Mouse (Mus musculus) macrophage (primary cell): ENCODE measurements around the gene Kctd2. TPM values are rescaled to one million over a fixed set of nuclear protein-coding genes. Genes with fewer than 3 reads are reported as not detected.

Source experiments
- H3K27ac ChIP-seq: fragments of 350-480 bp; formaldehyde crosslinking; 2 replicates; pipeline ENCODE4 v1.9.0; 2021
- H3K36me3 ChIP-seq: fragments of 350-480 bp; formaldehyde crosslinking; 2 replicates; pipeline ENCODE4 v1.9.0; 2021; ENCODE audit errors: inconsistent target
- H3K4me3 ChIP-seq: fragments of 350-480 bp; formaldehyde crosslinking; 2 replicates; pipeline ENCODE4 v1.9.0; 2021; ENCODE audit errors: inconsistent target
- H3K79me2 ChIP-seq: fragments of 350-480 bp; formaldehyde crosslinking; 2 replicates; pipeline ENCODE4 v1.9.0; 2021; ENCODE audit errors: inconsistent target
- WGBS: methylation state at CpG from one replicate; pipeline ENCODE4 v1.1.7; 2026; ENCODE audit warnings: inconsistent platforms; ENCODE audit not compliant: missing documents; 5-methylcytosine and 5-hydroxymethylcytosine counted together
- polyA plus RNA-seq: library from polyadenylated mRNA; stranded (reverse); fragments of 250-400 nt; gene quantifications from 3 replicates; pipeline ENCODE4 v1.2.4, GENCODE M21; 2018; ENCODE audit warnings: inconsistent platforms
- total RNA-seq, 78 experiments: library from RNA; depleted of rRNA; stranded (reverse); fragments of 250-400 nt; gene quantifications; 1 replicate in 9 of 78; 2 replicates in 24 of 78; 3 replicates in 43 of 78; 4 replicates in 2 of 78; pipeline ENCODE4 v1.2.4; 2018; ENCODE audit warnings: inconsistent platforms in 56 of 78

The Kctd2 gene
- 10 to 100 TPM in 17 of 26 experiments, 1 to 10 TPM in 9; 3.2 to 27.7 (median 11.1) TPM for total RNA-seq (2018; cell fraction: chromatin; rRNA removed)
- 10 to 100 TPM in 21 of 26 experiments, 1 to 10 TPM in 5; 6.1 to 23.4 (median 13.7) TPM for total RNA-seq (2018; cell fraction: cytosol; rRNA removed)
- 10 to 100 TPM in 18 of 26 experiments, 1 to 10 TPM in 8; 6.5 to 29.7 (median 12.0) TPM for total RNA-seq (2018; cell fraction: nucleus; rRNA removed)
- 13.7 to 21.3 TPM (median 17.9 TPM) in 3 replicates for polyA plus RNA-seq

GRCm38 (mm10) chr11:115419531-115420237 is at the start of gene Kctd2, which contains the start of gene Atp5h:
TSS of gene Kctd2 (plus strand) at chr11:115420128.
TSS of gene Atp5h (minus strand) at chr11:115419962.
- WGBS, result under 1% methylated on average over 53 of the region's 56 CpGs
- Histone ChIP-seq H3K4me3 (peak within 1 kb of the TSS; percentile 84), H3K36me3 (peaks cover 18% of the 10 kb centered on the region; the same call in 1 of the 2 replicates), H3K79me2 (peaks cover 39% of the 10 kb centered on the region), H3K27ac (peak within 1 kb of the TSS; percentile 36)

- Histone ChIP-seq H3K36me3 (no peaks in the 10 kb centered on the region), H3K79me2 (no peaks in the 10 kb centered on the region), H3K27ac (no peak overlapping the region), H3K4me3 (no peak overlapping the region)
- WGBS, result 70% methylated on average over 7 of the region's 7 CpGs
These were observed 49.6 kb upstream of the Kctd2 start for GRCm38 (mm10) chr11:115370368-115370767.

GRCm38 (mm10) chr11:115371354-115371753 is 48.6 kb upstream of the Kctd2 start:
- Histone ChIP-seq H3K79me2 (no peaks in the 10 kb centered on the region), H3K27ac (no peak overlapping the region), H3K36me3 (no peaks in the 10 kb centered on the region), H3K4me3 (no peak overlapping the region)
- WGBS, result 88% methylated on average over 8 of the region's 8 CpGs

- 73% methylated on average over 1 of the region's 1 CpGs for WGBS
- Histone ChIP-seq H3K36me3 (no peaks in the 10 kb centered on the region), H3K27ac (no peak overlapping the region), H3K79me2 (no peaks in the 10 kb centered on the region), H3K4me3 (no peak overlapping the region)
These were observed 47.9 kb upstream of the Kctd2 start for GRCm38 (mm10) chr11:115372015-115372414.

- Histone ChIP-seq H3K79me2 (no peaks in the 10 kb centered on the region), H3K36me3 (no peaks in the 10 kb centered on the region), H3K4me3 (no peak overlapping the region), H3K27ac (no peak overlapping the region)
- 79% methylated on average over 2 of the region's 2 CpGs for WGBS
These were observed 47.2 kb upstream of the Kctd2 start for GRCm38 (mm10) chr11:115372737-115373136.

- no peak overlapping the region for H3K27ac ChIP-seq
These were observed 45.9 kb upstream of the Kctd2 start for GRCm38 (mm10) chr11:115373805-115374694.

GRCm38 (mm10) chr11:115374695-115375425 is 45.1 kb upstream of the Kctd2 start:
- Histone ChIP-seq H3K79me2 (no peaks in the 10 kb centered on the region), H3K27ac (no peak overlapping the region), H3K36me3 (no peaks in the 10 kb centered on the region), H3K4me3 (no peak overlapping the region)
- 69% methylated on average over 12 of the region's 12 CpGs for WGBS

More at GRCm38 (mm10) chr11:115373805-115374694, 45.9 kb upstream of the Kctd2 start:
- peak overlapping the region; percentile 0; the same call in 1 of the 2 replicates for H3K4me3 ChIP-seq
- H3K79me2 ChIP-seq, result no peaks in the 10 kb centered on the region
- H3K36me3 ChIP-seq, result no peaks in the 10 kb centered on the region
- 3% methylated on average over 30 of the region's 30 CpGs for WGBS

- 53% methylated on average over 7 of the region's 7 CpGs for WGBS
- H3K79me2 ChIP-seq, result no peaks in the 10 kb centered on the region
These were observed 43.2 kb upstream of the Kctd2 start for GRCm38 (mm10) chr11:115376722-115377121.

GRCm38 (mm10) chr11:115377254-115377653 is 42.7 kb upstream of the Kctd2 start:
- Histone ChIP-seq H3K79me2 (no peaks in the 10 kb centered on the region), H3K27ac (no peak overlapping the region), H3K36me3 (no peaks in the 10 kb centered on the region), H3K4me3 (no peak overlapping the region)
- 89% methylated on average over 4 of the region's 4 CpGs for WGBS

More at GRCm38 (mm10) chr11:115376722-115377121, 43.2 kb upstream of the Kctd2 start:
- Histone ChIP-seq H3K27ac (no peak overlapping the region), H3K36me3 (no peaks in the 10 kb centered on the region), H3K4me3 (no peak overlapping the region)

GRCm38 (mm10) chr11:115377854-115378253 is 42.1 kb upstream of the Kctd2 start:
- WGBS, result 97% methylated on average over 7 of the region's 7 CpGs
- Histone ChIP-seq H3K79me2 (no peaks in the 10 kb centered on the region), H3K4me3 (no peak overlapping the region), H3K27ac (no peak overlapping the region), H3K36me3 (no peaks in the 10 kb centered on the region)

- WGBS, result 70% methylated on average over 9 of the region's 9 CpGs
These were observed 38.7 kb upstream of the Kctd2 start for GRCm38 (mm10) chr11:115381276-115381675.

GRCm38 (mm10) chr11:115381743-115382539 is 38.0 kb upstream of the Kctd2 start, which contains the start of gene Cdr2l:
TSS of gene Cdr2l (plus strand) at chr11:115381916.
- 3% methylated on average over 75 of the region's 76 CpGs for WGBS
- Histone ChIP-seq H3K4me3 (no peak within 1 kb of the TSS), H3K79me2 (no peaks in the 10 kb centered on the region), H3K27ac (no peak within 1 kb of the TSS), H3K36me3 (no peaks in the 10 kb centered on the region)

More at GRCm38 (mm10) chr11:115381276-115381675, 38.7 kb upstream of the Kctd2 start:
- Histone ChIP-seq H3K79me2 (no peaks in the 10 kb centered on the region), H3K27ac (no peak overlapping the region), H3K4me3 (no peak overlapping the region), H3K36me3 (no peaks in the 10 kb centered on the region)

GRCm38 (mm10) chr11:115382891-115383290 is 37.0 kb upstream of the Kctd2 start:
- Histone ChIP-seq H3K79me2 (no peaks in the 10 kb centered on the region), H3K4me3 (no peak overlapping the region), H3K36me3 (no peaks in the 10 kb centered on the region), H3K27ac (no peak overlapping the region)
- 58% methylated on average over 5 of the region's 5 CpGs for WGBS
